Mouse (Mus musculus) duodenum, adult 2 months (tissue): ENCODE measurements around the gene Olfr763. TPM values are rescaled to one million over a fixed set of nuclear protein-coding genes. Genes with fewer than 3 reads are reported as not detected.

Source experiments
- polyA plus RNA-seq: library from polyadenylated mRNA; depleted of rRNA; stranded (reverse); fragments of >200 nt; gene quantifications from 2 replicates; pipeline ENCODE4 v1.2.3, GENCODE M21; 2012; ENCODE audit warnings: low replicate concordance; rRNA removed

Gene Olfr763
- polyA plus RNA-seq: 0.04 TPM in 1 of 2 replicates, not detected in the other

GRCm38 (mm10) chr10:129010288-129010841 is at the start of gene Olfr763:
Olfr763 (plus strand) TSS chr10:129010791.

DNA sequence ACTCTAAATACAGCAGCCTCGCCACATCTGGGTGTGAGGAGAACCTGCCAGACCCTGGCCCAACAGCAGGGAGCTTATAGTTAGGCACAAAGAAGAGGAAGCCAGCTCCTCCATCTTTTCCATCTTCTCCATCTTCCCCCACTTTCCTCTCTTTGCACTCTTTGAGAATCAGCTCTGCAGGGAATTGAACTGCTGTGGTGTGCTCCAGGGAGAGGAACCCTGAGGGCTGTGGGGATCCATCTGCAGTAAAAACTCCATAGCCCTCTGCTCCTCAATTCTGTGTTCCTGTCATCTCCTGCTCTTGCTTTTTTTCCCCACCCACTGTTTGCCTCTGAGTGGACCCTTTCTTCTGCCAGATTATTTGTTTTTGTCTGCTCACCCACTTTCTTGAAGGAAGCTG is 21.5 kb upstream of the Olfr763 start, which contains the start of gene Olfr9:
Gene Olfr9 (plus strand): TSS at position 301 of the 400 bp plus-strand sequence.

DNA sequence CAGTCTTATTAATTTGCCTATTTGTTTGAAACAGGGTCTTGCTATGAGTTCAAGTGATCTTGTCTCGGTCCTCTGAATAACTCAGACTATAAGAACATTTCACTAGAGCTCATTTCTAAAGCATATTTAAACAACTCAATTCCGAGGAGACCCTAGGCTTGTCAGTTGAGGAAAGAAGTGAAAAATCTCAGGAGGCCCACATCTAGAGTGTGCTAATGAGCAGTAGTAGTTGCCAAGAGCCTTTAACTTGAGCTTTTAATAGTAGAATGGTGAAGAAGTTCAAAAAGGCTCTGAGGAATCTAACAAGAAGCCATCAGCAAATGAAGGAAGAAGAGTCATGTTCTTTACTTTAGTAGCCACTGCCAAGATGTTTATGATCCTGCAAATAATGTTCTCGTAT is 29.2 kb downstream of the Olfr763 start, which contains the start of gene Olfr764-ps1:
Gene Olfr764-ps1 (minus strand): TSS at position 101 of the 400 bp plus-strand sequence.

DNA sequence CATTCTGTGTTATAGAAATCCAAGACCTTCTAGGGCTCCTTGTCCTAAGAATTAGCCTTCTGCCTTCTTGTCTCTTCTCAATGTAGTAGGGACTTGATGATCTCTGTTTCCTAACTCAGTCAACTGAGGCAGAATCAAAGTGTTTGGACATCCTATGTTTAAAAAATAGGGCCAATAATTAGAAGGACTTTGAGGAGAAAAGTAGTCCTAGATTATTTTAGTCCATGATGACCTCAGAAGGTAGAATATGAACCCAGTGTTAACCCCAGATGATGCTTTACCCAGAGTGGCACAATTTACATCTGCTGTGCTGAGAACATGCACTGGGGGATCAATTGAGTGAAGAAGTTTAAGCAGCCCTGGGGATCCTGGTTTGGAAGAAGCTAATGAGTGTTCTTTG is 39.3 kb downstream of the Olfr763 start, which contains the start of gene Olfr765:
Gene Olfr765 (minus strand): TSS at position 101 of the 400 bp plus-strand sequence.

Other genes starting within 250 kb of the Olfr763 start
- 0.55 and 1.0 TPM in 2 replicates for gene Mmp19, start 219.9 kb upstream of the Olfr763 start, polyA plus RNA-seq
- gene Dnajc14, start 206.7 kb upstream of the Olfr763 start, polyA plus RNA-seq: 7.2 and 12.6 TPM in 2 replicates
- 7.6 and 10.1 TPM in 2 replicates for gene Tmem198b, start 206.4 kb upstream of the Olfr763 start, polyA plus RNA-seq
- gene Sarnp, start 193.5 kb upstream of the Olfr763 start, polyA plus RNA-seq: 0.52 and 0.97 TPM in 2 replicates
- 47.6 and 49.5 TPM in 2 replicates for gene Ormdl2, start 189.1 kb upstream of the Olfr763 start, polyA plus RNA-seq
- 0.36 and 0.58 TPM in 2 replicates for gene Gdf11, start 119.1 kb upstream of the Olfr763 start, polyA plus RNA-seq
- gene Cd63, start 109.8 kb upstream of the Olfr763 start, polyA plus RNA-seq: 52.9 and 71.0 TPM in 2 replicates
- gene Rdh5, start 87.9 kb upstream of the Olfr763 start, polyA plus RNA-seq: 32.9 and 39.5 TPM in 2 replicates
- gene Bloc1s1, start 86.8 kb upstream of the Olfr763 start, polyA plus RNA-seq: 74.1 and 80.1 TPM in 2 replicates
- 10.0 and 17.7 TPM in 2 replicates for gene Itga7, start 77.0 kb upstream of the Olfr763 start, polyA plus RNA-seq
- 35.7 and 44.8 TPM in 2 replicates for gene Mettl7b, start 49.8 kb upstream of the Olfr763 start, polyA plus RNA-seq
- not detected in 2 replicates for gene Olfr9, start 21.4 kb upstream of the Olfr763 start, polyA plus RNA-seq
- gene Olfr764-ps1, start 29.1 kb downstream of the Olfr763 start, polyA plus RNA-seq: not detected in 2 replicates
- not detected in 2 replicates for gene Olfr765, start 39.2 kb downstream of the Olfr763 start, polyA plus RNA-seq
- not detected in 2 replicates for gene Olfr766-ps1, start 58.2 kb downstream of the Olfr763 start, polyA plus RNA-seq
- gene Olfr767, start 72.1 kb downstream of the Olfr763 start, polyA plus RNA-seq: not detected in 2 replicates
- gene Olfr768, start 88.6 kb downstream of the Olfr763 start, polyA plus RNA-seq: not detected in 2 replicates
- gene Olfr769, start 107.1 kb downstream of the Olfr763 start, polyA plus RNA-seq: not detected in 2 replicates
- gene Olfr770, start 128.2 kb downstream of the Olfr763 start, polyA plus RNA-seq: not detected in 2 replicates
- gene Olfr771, start 154.0 kb downstream of the Olfr763 start, polyA plus RNA-seq: not detected in 2 replicates
- not detected in 2 replicates for gene Olfr772, start 167.1 kb downstream of the Olfr763 start, polyA plus RNA-seq
- not detected in 2 replicates for gene Olfr773, start 176.6 kb downstream of the Olfr763 start, polyA plus RNA-seq
- gene Olfr774, start 225.4 kb downstream of the Olfr763 start, polyA plus RNA-seq: not detected in 2 replicates
- not detected in 2 replicates for gene Olfr775, start 237.6 kb downstream of the Olfr763 start, polyA plus RNA-seq
- gene Olfr776, start 248.3 kb downstream of the Olfr763 start, polyA plus RNA-seq: not detected in 2 replicates